Mouse (Mus musculus) CD8-positive naive resting alpha-beta T cell, adult 2 months (primary cell): ENCODE results near the gene Gm49027.
A peak's percentile ranks its signal among the peaks of the same experiment; 100 is the strongest.
"Not testable (repeated sequence)": the region's sequence is repeated elsewhere in the genome, so short reads cannot be mapped to it uniquely, and the experiment has no call there.

Experiments used
- DNase-seq, 2 experiments: peaks; one replicate each; pipeline ENCODE4 v3.0.0; 2022; ENCODE audit warnings: low read depth in 2 of 2, low spot score in 2 of 2

Gm49027 gene

GRCm38 (mm10) chr5:123525281-123525680, at the start of gene Gm49027:
Gm49027 (minus strand) TSS chr5:123525488.
- DNase-seq: no peak

- DNase-seq: peak in 1 of 2 experiments; percentile 1
These were observed 48.1 kb upstream of the Gm49027 start for GRCm38 (mm10) chr5:123573362-123573761.

GRCm38 (mm10) chr5:123572357-123573186, 47.3 kb upstream of the Gm49027 start, which contains the start of gene Vps33a:
Vps33a (minus strand) TSS chr5:123573038.
- peak; percentile 98 to 99 for DNase-seq

- no peak for DNase-seq
These were observed 35.8 kb upstream of the Gm49027 start for GRCm38 (mm10) chr5:123561128-123561527.

- DNase-seq: no peak
These were observed 34.3 kb upstream of the Gm49027 start for GRCm38 (mm10) chr5:123559588-123559987.

- no peak for DNase-seq
These were observed 31.2 kb upstream of the Gm49027 start for GRCm38 (mm10) chr5:123556451-123556850.

- DNase-seq: no peak
These were observed 30.4 kb upstream of the Gm49027 start for GRCm38 (mm10) chr5:123555693-123556092.

- no peak for DNase-seq
These were observed 8.5 kb upstream of the Gm49027 start for GRCm38 (mm10) chr5:123533801-123534200.

- no peak for DNase-seq
These were observed 4.8 kb upstream of the Gm49027 start for GRCm38 (mm10) chr5:123530056-123530455.

GRCm38 (mm10) chr5:123528641-123529040, 3.4 kb upstream of the Gm49027 start:
- no peak for DNase-seq

GRCm38 (mm10) chr5:123525916-123526495, 718 bp upstream of the Gm49027 start:
- no peak for DNase-seq

GRCm38 (mm10) chr5:123524393-123524750, 916 bp downstream of the Gm49027 start:
- DNase-seq: no peak

- peak; percentile 96 to 99 for DNase-seq
These were observed 1.4 kb downstream of the Gm49027 start, which contains the start of gene Diablo for GRCm38 (mm10) chr5:123523692-123524392. Diablo (minus strand) TSS chr5:123524176.

- DNase-seq: no peak
These were observed 3.1 kb downstream of the Gm49027 start for GRCm38 (mm10) chr5:123522166-123522565.

GRCm38 (mm10) chr5:123521621-123522020, 3.7 kb downstream of the Gm49027 start:
- no peak for DNase-seq

- DNase-seq: no peak
These were observed 4.6 kb downstream of the Gm49027 start for GRCm38 (mm10) chr5:123520666-123521065.

- no peak for DNase-seq
These were observed 10.4 kb downstream of the Gm49027 start for GRCm38 (mm10) chr5:123514871-123515270.

- DNase-seq: no peak
These were observed 13.2 kb downstream of the Gm49027 start for GRCm38 (mm10) chr5:123512102-123512501.

- DNase-seq: not testable (repeated sequence)
These were observed 13.9 kb downstream of the Gm49027 start for GRCm38 (mm10) chr5:123511426-123511825.

- DNase-seq: no peak
These were observed 15.1 kb downstream of the Gm49027 start, which contains the start of gene B3gnt4 for GRCm38 (mm10) chr5:123510160-123510559. B3gnt4 (plus strand) TSS chr5:123510460.

- no peak for DNase-seq
These were observed 16.4 kb downstream of the Gm49027 start for GRCm38 (mm10) chr5:123508921-123509320.
